Mouse (Mus musculus): ENCODE data around the gene Rplp2. TPM values are rescaled to one million over a fixed set of nuclear protein-coding genes. Genes with fewer than 3 reads are reported as not detected.

Rplp2 gene
- polyA plus RNA-seq, 1 experiment: 779 TPM

DNA sequence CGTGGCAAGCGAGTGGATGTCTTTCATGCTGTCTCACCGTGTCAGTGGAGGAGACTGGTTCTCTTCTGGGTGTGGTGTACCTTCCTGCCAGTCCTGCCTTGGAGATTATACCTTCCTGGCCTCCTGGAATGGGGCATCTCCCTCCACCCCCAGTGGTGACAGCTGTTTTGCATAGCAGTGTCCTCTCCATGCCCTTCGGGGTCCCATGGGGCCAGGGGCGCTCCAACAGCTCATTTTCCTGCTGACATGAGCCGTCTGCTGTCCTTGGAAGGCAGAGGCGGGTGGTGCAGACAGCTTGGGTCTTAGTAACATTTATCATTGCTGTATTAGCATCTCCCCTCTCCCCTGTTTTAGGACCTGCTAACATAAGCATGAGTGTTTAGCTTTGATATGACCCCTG, 40.0 kb downstream of the Rplp2 start:
- DNase-seq (ENCODE audit: low read depth): no peak
- no peak for TF ChIP-seq POLR2A (IDR thresholded peaks at IDR 0.05; ENCODE audit: borderline replicate concordance, extremely low read depth, insufficient read depth, insufficient read length, poor library complexity, severe bottlenecking)
- TF ChIP-seq CTCF (IDR thresholded peaks at IDR 0.05; ENCODE audit: borderline replicate concordance, extremely low read depth, insufficient read depth, insufficient read length): no peak

DNA sequence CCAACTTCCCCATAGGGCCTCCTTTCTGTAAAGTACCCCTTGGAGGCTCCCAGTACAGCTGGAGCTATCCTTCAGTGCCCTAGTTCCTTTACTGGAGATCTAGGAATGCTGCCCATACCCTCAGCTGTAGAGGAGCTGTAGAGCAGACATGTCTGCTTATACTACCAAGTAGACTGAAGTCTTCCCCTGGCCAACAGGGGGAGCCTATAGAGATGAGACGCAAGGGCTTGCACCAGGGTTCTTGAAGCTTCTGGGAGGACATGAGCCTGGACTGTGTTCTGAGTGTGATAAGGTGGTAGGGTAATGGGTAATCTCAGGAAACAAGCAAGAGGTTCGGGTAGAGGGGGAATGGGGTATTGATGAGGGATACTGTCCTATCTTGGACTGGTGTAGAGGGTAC, 44.0 kb downstream of the Rplp2 start:
- TF ChIP-seq CTCF (IDR thresholded peaks at IDR 0.05; ENCODE audit: borderline replicate concordance, extremely low read depth, insufficient read depth, insufficient read length) (peak; percentile 19; the same call in 1 of the 2 replicates), POLR2A (IDR thresholded peaks at IDR 0.05; ENCODE audit: borderline replicate concordance, extremely low read depth, insufficient read depth, insufficient read length, poor library complexity, severe bottlenecking) (no peak)
- no peak for DNase-seq (ENCODE audit: low read depth)

- no peak for DNase-seq (ENCODE audit: low read depth)
- TF ChIP-seq POLR2A (IDR thresholded peaks at IDR 0.05; ENCODE audit: borderline replicate concordance, extremely low read depth, insufficient read depth, insufficient read length, poor library complexity, severe bottlenecking) (no peak), CTCF (IDR thresholded peaks at IDR 0.05; ENCODE audit: borderline replicate concordance, extremely low read depth, insufficient read depth, insufficient read length) (no peak)
Observed at GRCm38 (mm10) chr7:141492738-141493137, 45.6 kb downstream of the Rplp2 start.

DNA sequence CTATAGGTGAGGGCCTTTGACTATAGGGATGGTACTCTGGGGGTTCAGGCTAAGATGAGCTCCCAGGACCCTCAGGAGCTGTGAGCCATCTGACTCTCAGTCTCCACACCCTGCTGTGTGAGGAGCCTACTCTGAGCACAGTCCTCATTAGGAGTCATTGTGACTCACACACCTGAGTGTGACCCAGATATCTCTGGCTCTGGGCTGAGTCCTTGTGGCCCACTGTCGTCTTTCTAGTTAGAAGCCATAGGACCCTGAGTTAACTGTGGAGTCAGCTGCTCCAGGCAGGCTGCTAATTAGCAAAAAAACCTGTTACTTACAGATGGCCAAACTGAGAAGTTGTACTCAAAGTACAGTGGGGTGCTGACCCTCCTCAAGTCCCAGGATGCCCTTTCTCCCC, 46.6 kb downstream of the Rplp2 start:
- DNase-seq (ENCODE audit: low read depth): no peak
- TF ChIP-seq CTCF (IDR thresholded peaks at IDR 0.05; ENCODE audit: borderline replicate concordance, extremely low read depth, insufficient read depth, insufficient read length) (no peak), POLR2A (IDR thresholded peaks at IDR 0.05; ENCODE audit: borderline replicate concordance, extremely low read depth, insufficient read depth, insufficient read length, poor library complexity, severe bottlenecking) (no peak)

GRCm38 (mm10) chr7:141495379-141495778, 48.2 kb downstream of the Rplp2 start:
- TF ChIP-seq CTCF (IDR thresholded peaks at IDR 0.05; ENCODE audit: borderline replicate concordance, extremely low read depth, insufficient read depth, insufficient read length): no peak
- TF ChIP-seq POLR2A (IDR thresholded peaks at IDR 0.05; ENCODE audit: borderline replicate concordance, extremely low read depth, insufficient read depth, insufficient read length, poor library complexity, severe bottlenecking): no peak
- no peak for DNase-seq (ENCODE audit: low read depth)

DNA sequence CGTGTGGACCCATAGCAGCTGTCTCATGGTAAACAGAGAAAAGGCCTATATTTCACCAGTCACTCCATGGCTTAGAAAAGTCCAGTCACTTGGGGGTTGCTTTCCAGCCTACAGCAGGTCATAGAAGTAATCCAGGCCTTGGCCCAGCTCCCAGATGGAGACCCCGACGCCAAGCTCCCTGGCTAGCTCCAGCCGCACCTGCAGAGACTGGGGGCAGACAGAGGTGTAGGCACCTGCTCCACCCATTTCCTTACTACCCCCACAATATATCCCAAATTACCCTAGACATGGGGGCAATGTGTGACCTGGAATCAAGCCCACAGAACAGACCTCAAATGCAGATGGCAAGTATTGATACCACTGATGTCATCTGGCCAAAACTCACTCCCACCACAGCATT, 48.8 kb downstream of the Rplp2 start:
- no peak for DNase-seq (ENCODE audit: low read depth)
- TF ChIP-seq CTCF (IDR thresholded peaks at IDR 0.05; ENCODE audit: borderline replicate concordance, extremely low read depth, insufficient read depth, insufficient read length) (no peak), POLR2A (IDR thresholded peaks at IDR 0.05; ENCODE audit: borderline replicate concordance, extremely low read depth, insufficient read depth, insufficient read length, poor library complexity, severe bottlenecking) (no peak)

DNA sequence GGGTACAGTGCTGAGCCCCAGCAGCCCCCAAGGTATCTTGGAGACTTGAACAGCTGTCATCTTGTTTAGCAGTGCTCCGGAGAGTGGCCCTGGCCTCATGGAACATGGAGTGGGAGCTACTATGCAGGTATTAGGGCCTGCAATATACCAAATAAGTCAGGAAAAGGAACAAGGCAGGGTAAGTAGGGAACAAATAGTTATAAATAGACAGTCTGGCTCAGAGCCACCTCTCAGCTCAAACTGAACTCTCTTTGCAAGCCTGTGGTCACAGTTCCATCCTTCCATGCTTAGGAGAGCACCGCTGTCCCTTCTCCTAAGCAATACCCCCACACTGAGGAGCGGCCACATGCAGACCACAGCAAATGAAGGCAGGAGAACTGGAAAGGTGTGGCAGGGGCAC, 50.4 kb downstream of the Rplp2 start:
- DNase-seq (ENCODE audit: low read depth): no peak

More for the DNA sequence above, 50.4 kb downstream of the Rplp2 start:
- TF ChIP-seq POLR2A (IDR thresholded peaks at IDR 0.05; ENCODE audit: borderline replicate concordance, extremely low read depth, insufficient read depth, insufficient read length, poor library complexity, severe bottlenecking): no peak

Other genes with a start within 250 kb of the Rplp2 start
- 3.1 and 4.9 TPM in 2 replicates for gene Lmntd2, start 233.3 kb upstream of the Rplp2 start, polyA plus RNA-seq (2012; rRNA removed)
- gene Rassf7, start 231.5 kb upstream of the Rplp2 start, polyA plus RNA-seq (2012; rRNA removed): 25.0 and 39.3 TPM in 2 replicates
- 19.9 and 47.1 TPM in 2 replicates for gene Phrf1, start 218.6 kb upstream of the Rplp2 start, polyA plus RNA-seq (2012; rRNA removed)
- gene Irf7, start 180.9 kb upstream of the Rplp2 start, polyA plus RNA-seq (2012; rRNA removed): 1.3 and 1.6 TPM in 2 replicates
- 0.04 and 0.06 TPM in 2 replicates for gene Cdhr5, start 170.6 kb upstream of the Rplp2 start, polyA plus RNA-seq (2012; rRNA removed)
- gene Sct, start 168.2 kb upstream of the Rplp2 start, polyA plus RNA-seq (2012; rRNA removed): 2.4 and 3.8 TPM in 2 replicates
- gene Drd4, start 155.4 kb upstream of the Rplp2 start, polyA plus RNA-seq (2012; rRNA removed): 1.2 and 1.4 TPM in 2 replicates
- gene Deaf1, start 119.7 kb upstream of the Rplp2 start, polyA plus RNA-seq (2012; rRNA removed): 43.3 and 82.1 TPM in 2 replicates
- gene Tmem80, start 119.6 kb upstream of the Rplp2 start, polyA plus RNA-seq (2012; rRNA removed): 62.2 and 84.7 TPM in 2 replicates
- gene Eps8l2, start 108.5 kb upstream of the Rplp2 start, polyA plus RNA-seq (2012; rRNA removed): 1.5 and 1.6 TPM in 2 replicates
- 224 and 284 TPM in 2 replicates for gene Taldo1, start 55.2 kb upstream of the Rplp2 start, polyA plus RNA-seq (2012; rRNA removed)
- 70.9 and 84.3 TPM in 2 replicates for gene Gatd1, start 33.2 kb upstream of the Rplp2 start, polyA plus RNA-seq (2012; rRNA removed)
- 24.3 and 54.4 TPM in 2 replicates for gene Cend1, start 17.9 kb upstream of the Rplp2 start, polyA plus RNA-seq (2012; rRNA removed)
- gene Slc25a22, start 9.5 kb upstream of the Rplp2 start, polyA plus RNA-seq (2012; rRNA removed): 145 and 205 TPM in 2 replicates
- 16.0 and 23.9 TPM in 2 replicates for gene Pidd1, start 3.3 kb upstream of the Rplp2 start, polyA plus RNA-seq (2012; rRNA removed)
- 19.3 and 19.8 TPM in 2 replicates for gene Pnpla2, start 7.8 kb downstream of the Rplp2 start, polyA plus RNA-seq (2012; rRNA removed)
- gene Cracr2b, start 13.7 kb downstream of the Rplp2 start, polyA plus RNA-seq (2012; rRNA removed): 5.1 and 5.4 TPM in 2 replicates
- 99.7 and 130 TPM in 2 replicates for gene Cd151, start 20.0 kb downstream of the Rplp2 start, polyA plus RNA-seq (2012; rRNA removed)
- 47.0 and 48.7 TPM in 2 replicates for gene Polr2l, start 27.8 kb downstream of the Rplp2 start, polyA plus RNA-seq (2012; rRNA removed)
- gene Tspan4, start 27.9 kb downstream of the Rplp2 start, polyA plus RNA-seq (2012; rRNA removed): 43.8 and 44.2 TPM in 2 replicates
- 29.4 and 34.8 TPM in 2 replicates for gene Chid1, start 92.5 kb downstream of the Rplp2 start, polyA plus RNA-seq (2012; rRNA removed)
- gene Ap2a2, start 114.8 kb downstream of the Rplp2 start, polyA plus RNA-seq (2012; rRNA removed): 35.1 and 70.7 TPM in 2 replicates
- gene Muc6, start 207.9 kb downstream of the Rplp2 start, polyA plus RNA-seq (2012; rRNA removed): 0.01 and 0.05 TPM in 2 replicates
- 0.89 and 2.5 TPM in 2 replicates for gene Muc2, start 243.0 kb downstream of the Rplp2 start, polyA plus RNA-seq (2012; rRNA removed)